Mouse (Mus musculus) kidney, embryonic 15.5 days (tissue): ENCODE measurements around the gene Fabp6. TPM values are rescaled to one million over a fixed set of nuclear protein-coding genes. Genes with fewer than 3 reads are reported as not detected.
A peak's percentile ranks its signal among the peaks of the same experiment; 100 is the strongest.

Source experiments
- ATAC-seq: fragments of 200-750 bp; cut with Nextera tagmentation; replicated peaks from 2 replicates; pipeline ENCODE4 v1.8.0; 2017; ENCODE audit warnings: moderate TSS enrichment; ENCODE audit not compliant: low FRiP score
- H3K27ac ChIP-seq: fragments of 300-500 bp; sonication (generic); 2 replicates; pipeline ENCODE4 v1.5.1; 2015; ENCODE audit warnings: mild to moderate bottlenecking, inconsistent platforms
- H3K27me3 ChIP-seq: fragments of 300-500 bp; sonication (generic); 2 replicates; pipeline ENCODE4 v1.6.1; 2015; ENCODE audit warnings: inconsistent platforms
- H3K36me3 ChIP-seq: fragments of 300-500 bp; sonication (generic); 2 replicates; pipeline ENCODE4 v1.6.1; 2015; ENCODE audit warnings: inconsistent platforms
- H3K4me1 ChIP-seq: fragments of 300-500 bp; sonication (generic); 2 replicates; pipeline ENCODE4 v1.6.1; 2015; ENCODE audit warnings: inconsistent platforms
- H3K4me2 ChIP-seq: fragments of 300-500 bp; sonication (generic); 2 replicates; pipeline ENCODE4 v1.6.1; 2015; ENCODE audit warnings: moderate library complexity, mild to moderate bottlenecking, inconsistent platforms
- H3K4me3 ChIP-seq: fragments of 300-500 bp; sonication (generic); replicated peaks from 2 replicates; pipeline ENCODE4 v1.5.1; 2015; ENCODE audit warnings: mild to moderate bottlenecking, inconsistent platforms
- H3K9ac ChIP-seq: fragments of 300-500 bp; sonication (generic); 2 replicates; pipeline ENCODE4 v1.6.1; 2015; ENCODE audit warnings: mild to moderate bottlenecking, inconsistent platforms
- H3K9me3 ChIP-seq: fragments of 300-500 bp; sonication (generic); replicated peaks from 2 replicates; pipeline ENCODE4 v1.6.1; 2016; ENCODE audit warnings: inconsistent platforms
- WGBS: fragments of 180-500 bp; shearing (Covaris S2); methylation state at CpG from one replicate; pipeline ENCODE4 v1.1.7; 2015; ENCODE audit warnings: mixed read lengths; 5-methylcytosine and 5-hydroxymethylcytosine counted together
- polyA plus RNA-seq: library from polyadenylated mRNA; unstranded; fragments of >200 nt; fragmentation: Nextera tagmentation; extraction: Ambion mirVana; gene quantifications from 2 replicates; pipeline ENCODE4 v1.2.1, GENCODE M21; 2015

Fabp6 gene
- not detected in 2 replicates for polyA plus RNA-seq

DNA sequence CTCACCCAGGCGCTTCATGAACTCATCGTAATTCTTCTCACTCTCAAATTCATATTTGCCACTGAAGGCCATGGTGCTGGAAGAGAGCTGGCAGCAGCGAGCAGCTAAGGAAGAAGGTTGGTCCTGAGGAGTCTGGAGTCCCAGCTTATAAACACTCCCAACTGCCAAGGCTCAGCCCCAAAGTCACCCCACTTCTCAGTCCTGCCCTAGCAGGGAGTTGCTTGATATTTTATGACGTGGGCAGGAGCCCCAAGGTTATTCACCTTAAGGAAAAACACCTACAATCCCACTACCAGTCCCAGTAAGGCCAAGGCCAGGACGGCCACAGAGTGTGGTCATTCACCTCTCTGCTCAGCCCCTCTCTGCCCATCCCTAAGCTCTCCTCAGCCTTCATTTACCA is at the start of gene Fabp6:
Fabp6 (minus strand) TSS at position 101 of the 400 bp plus-strand sequence.
- Histone ChIP-seq H3K4me3 (no peak within 1 kb of the TSS), H3K27me3 (no peaks in the 10 kb centered on the region), H3K9ac (no peak within 1 kb of the TSS), H3K9me3 (no peaks in the 10 kb centered on the region), H3K4me2 (no peak within 1 kb of the TSS), H3K4me1 (peaks cover 6% of the 10 kb centered on the region; the same call in 1 of the 2 replicates), H3K36me3 (no peaks in the 10 kb centered on the region), H3K27ac (no peak within 1 kb of the TSS)
- no peak for ATAC-seq
- WGBS, result 88% methylated on average over 5 of the region's 5 CpGs

DNA sequence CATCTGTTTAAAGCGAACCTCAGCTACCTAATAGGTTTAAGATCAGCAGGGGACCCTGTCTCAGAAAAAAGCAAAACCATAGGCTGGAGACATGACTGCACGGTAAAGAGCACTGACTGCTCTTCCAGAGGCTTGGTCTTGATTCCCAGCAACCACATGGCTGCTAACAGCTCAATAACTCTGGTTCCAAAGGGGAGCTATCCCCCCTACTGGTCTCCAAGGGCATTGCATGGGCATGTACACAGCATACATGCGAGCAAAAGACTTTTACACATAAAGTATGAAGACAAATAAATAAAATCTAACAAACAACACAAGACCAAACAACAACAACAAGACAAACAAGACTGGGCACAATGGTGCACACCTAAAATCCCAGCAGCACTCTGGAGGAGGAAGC is 43.9 kb upstream of the Fabp6 start:
- WGBS, result 91% methylated on average over 3 of the region's 3 CpGs
- Histone ChIP-seq H3K9me3 (no peaks in the 10 kb centered on the region), H3K27ac (no peak overlapping the region), H3K9ac (no peak overlapping the region), H3K4me2 (no peak overlapping the region), H3K4me3 (no peak overlapping the region), H3K36me3 (no peaks in the 10 kb centered on the region), H3K27me3 (no peaks in the 10 kb centered on the region), H3K4me1 (peaks cover 11% of the 10 kb centered on the region)
- no peak for ATAC-seq

DNA sequence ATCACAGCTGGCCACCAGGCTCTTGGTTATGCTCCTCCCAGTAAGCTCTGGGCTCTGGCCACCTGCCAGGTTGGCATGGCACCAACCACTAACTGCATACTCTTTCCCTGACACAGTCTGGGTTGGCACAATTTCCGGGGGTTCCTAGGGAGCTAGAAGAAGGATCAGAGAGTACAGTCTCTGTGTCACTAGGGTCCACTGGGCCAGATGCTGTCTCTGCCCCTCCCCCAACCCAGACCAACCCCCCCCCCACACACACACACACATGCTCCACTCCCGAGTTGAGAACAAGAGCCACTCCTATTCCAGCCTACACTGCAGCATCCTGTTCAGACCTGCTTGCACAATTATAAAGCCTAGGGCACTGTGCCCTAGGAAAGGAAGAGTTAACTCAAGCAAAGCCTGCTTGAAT is 41.8 kb upstream of the Fabp6 start:
- Histone ChIP-seq H3K4me3 (no peak overlapping the region), H3K4me2 (no peak overlapping the region), H3K27ac (0 out of 2 replicates have a peak overlapping the region, but pooled peaks have one; percentile 45), H3K27me3 (no peaks in the 10 kb centered on the region), H3K36me3 (no peaks in the 10 kb centered on the region), H3K9me3 (0 out of 2 replicates have a peak, but pooled peaks cover 5% of the 10 kb centered on the region), H3K4me1 (peaks cover 11% of the 10 kb centered on the region), H3K9ac (no peak overlapping the region)
- ATAC-seq, result peak; percentile 59
- 32% methylated on average over 2 of the region's 2 CpGs for WGBS

DNA sequence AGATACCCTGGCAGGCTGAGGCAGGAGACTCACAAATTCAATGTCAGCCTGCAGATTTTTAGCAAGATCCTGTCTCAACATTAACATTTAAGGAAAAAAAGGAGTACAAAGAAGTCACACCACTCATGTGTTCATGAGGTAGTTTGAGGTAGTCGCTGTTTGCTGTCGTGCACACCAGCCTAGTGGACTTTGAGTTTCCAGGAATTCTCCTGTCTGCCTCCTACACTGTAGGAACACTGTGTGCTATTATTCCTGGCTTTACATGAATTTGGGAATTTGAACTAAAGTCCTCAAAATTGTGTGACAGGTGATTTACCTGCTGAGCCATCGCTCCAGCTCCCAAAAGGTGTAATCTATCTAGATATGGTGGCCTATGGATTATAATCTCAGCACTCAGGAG is 37.1 kb upstream of the Fabp6 start:
- WGBS, result 95% methylated on average over 3 of the region's 3 CpGs
- no peak overlapping the region for H3K9ac ChIP-seq
- peaks cover 20% of the 10 kb centered on the region for H3K4me1 ChIP-seq
- no peaks in the 10 kb centered on the region for H3K27me3 ChIP-seq
- H3K4me3 ChIP-seq, result no peak overlapping the region
- H3K4me2 ChIP-seq, result no peak overlapping the region
- H3K36me3 ChIP-seq, result no peaks in the 10 kb centered on the region
- H3K9me3 ChIP-seq, result 0 out of 2 replicates have a peak, but pooled peaks cover 5% of the 10 kb centered on the region
- H3K27ac ChIP-seq, result no peak overlapping the region
- no peak for ATAC-seq

DNA sequence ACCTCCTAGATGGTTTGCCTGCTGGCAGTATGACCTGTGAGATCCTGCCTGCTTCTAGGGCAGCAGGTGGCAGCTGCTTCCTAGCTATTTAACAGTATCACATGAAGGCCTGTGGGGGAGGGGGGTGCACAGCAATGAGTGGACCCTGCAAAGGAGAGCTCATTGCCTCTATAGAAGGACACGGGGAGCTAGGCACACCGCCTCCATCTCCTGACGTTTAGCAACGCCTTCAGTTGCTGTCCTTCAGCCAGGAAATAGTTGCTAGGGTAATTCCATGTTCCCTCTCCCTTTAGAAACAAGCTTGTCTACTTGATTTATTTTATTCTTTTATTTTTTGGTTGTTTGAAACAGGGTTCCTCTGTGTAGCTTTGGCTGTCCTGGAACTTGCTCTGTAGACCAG is 35.4 kb upstream of the Fabp6 start:
- ATAC-seq, result no peak
- Histone ChIP-seq H3K9me3 (0 out of 2 replicates have a peak, but pooled peaks cover 5% of the 10 kb centered on the region), H3K4me1 (peaks cover 30% of the 10 kb centered on the region), H3K4me2 (no peak overlapping the region), H3K27ac (no peak overlapping the region), H3K9ac (no peak overlapping the region), H3K36me3 (no peaks in the 10 kb centered on the region), H3K4me3 (no peak overlapping the region), H3K27me3 (no peaks in the 10 kb centered on the region)
- WGBS, result 62% methylated on average over 4 of the region's 4 CpGs

DNA sequence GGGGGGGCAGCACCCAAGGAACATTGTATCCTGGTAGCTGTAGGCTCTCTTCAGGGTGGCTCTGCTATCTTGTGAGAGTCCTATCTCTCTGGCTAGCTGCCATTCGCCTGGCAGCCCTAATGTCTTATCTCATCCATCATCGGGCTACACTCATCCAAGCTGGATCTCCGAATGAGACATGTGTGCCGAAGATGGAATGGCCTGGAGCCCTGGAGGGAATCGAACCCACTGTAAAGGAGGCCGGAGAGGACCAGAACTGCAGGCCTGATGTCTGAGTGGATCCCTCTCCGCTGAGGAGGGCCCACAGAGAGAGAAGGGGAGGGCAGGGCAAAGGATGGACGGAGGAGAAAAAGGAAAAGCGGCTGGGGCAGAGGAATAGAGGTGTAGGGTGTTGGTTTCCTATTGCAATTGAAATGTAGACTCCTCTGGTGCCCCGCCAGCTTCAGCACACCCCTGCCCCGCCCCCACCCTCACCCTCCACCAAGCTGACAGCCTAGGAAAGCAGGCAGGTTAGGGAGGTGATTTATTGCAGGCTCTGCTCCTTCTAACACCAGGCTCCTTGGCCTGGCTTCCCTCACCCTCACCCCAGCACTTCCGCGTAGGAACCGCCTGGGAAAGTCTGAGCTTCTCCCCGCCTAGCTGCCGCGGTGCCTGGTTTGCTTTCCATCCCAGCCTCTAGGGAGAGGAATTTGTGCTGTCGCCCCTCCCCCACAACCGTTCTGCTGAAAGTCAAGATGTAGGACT is 32.5 kb upstream of the Fabp6 start:
- no peak overlapping the region for H3K9ac ChIP-seq
- H3K9me3 ChIP-seq, result no peaks in the 10 kb centered on the region
- H3K4me3 ChIP-seq, result 0 out of 2 replicates have a peak overlapping the region, but pooled peaks have one; percentile 3
- H3K4me2 ChIP-seq, result peak overlapping the region; percentile 38
- peak overlapping the region; percentile 84 for H3K27ac ChIP-seq
- 15% methylated on average over 18 of the region's 19 CpGs for WGBS
- ATAC-seq, result peak; percentile 95
- H3K27me3 ChIP-seq, result no peaks in the 10 kb centered on the region
- peaks cover 32% of the 10 kb centered on the region for H3K4me1 ChIP-seq
- H3K36me3 ChIP-seq, result no peaks in the 10 kb centered on the region

DNA sequence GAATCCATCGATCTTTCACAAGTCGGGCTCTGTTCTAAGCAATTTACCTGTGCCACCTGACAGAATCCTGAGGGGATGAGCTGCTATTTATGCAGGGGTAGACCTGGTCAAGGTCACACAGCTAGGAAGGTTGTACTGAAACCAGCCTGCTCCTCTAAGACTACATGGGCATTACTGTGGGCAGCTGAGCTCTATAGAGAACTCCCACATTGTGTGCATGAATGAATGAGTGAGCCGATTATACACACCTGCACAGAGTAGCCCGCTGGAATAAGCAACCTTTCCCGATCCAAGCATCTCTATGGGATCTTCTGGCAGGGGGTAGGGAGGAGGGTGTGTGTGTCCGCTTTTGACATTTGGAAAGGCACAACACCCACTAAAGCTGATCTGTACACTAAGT is 31.8 kb upstream of the Fabp6 start:
- H3K4me2 ChIP-seq, result no peak overlapping the region
- H3K9ac ChIP-seq, result no peak overlapping the region
- WGBS, result 73% methylated on average over 6 of the region's 6 CpGs
- no peaks in the 10 kb centered on the region for H3K36me3 ChIP-seq
- H3K9me3 ChIP-seq, result no peaks in the 10 kb centered on the region
- peak overlapping the region; percentile 84 for H3K27ac ChIP-seq
- peaks cover 32% of the 10 kb centered on the region for H3K4me1 ChIP-seq
- peak; percentile 17 for ATAC-seq
- H3K27me3 ChIP-seq, result no peaks in the 10 kb centered on the region
- H3K4me3 ChIP-seq, result no peak overlapping the region

DNA sequence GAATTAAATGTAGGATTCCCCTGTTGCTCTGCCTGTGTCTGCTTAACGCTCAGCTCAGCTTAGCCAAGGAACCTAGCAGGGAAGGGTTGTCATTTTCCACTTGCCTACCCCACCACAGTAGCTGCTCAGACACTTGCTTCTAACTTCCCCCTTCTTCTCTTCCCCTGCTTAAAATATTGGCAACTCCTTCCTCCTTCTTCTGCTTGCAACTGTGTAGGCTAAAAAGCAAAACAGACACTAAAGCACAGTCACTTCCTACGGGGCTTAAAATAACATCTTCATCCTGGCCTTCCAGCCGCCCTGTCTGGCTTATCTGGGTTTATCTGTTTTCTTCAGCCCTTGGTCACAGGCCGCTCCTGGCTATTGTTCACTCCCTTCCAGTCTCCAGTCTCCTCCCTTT is 31.2 kb upstream of the Fabp6 start:
- H3K4me2 ChIP-seq, result no peak overlapping the region
- no peaks in the 10 kb centered on the region for H3K9me3 ChIP-seq
- no peaks in the 10 kb centered on the region for H3K36me3 ChIP-seq
- H3K27ac ChIP-seq, result peak overlapping the region; percentile 84
- no peak overlapping the region for H3K4me3 ChIP-seq
- no peak overlapping the region for H3K9ac ChIP-seq
- 26% methylated on average over 4 of the region's 4 CpGs for WGBS
- peaks cover 32% of the 10 kb centered on the region for H3K4me1 ChIP-seq
- no peaks in the 10 kb centered on the region for H3K27me3 ChIP-seq
- ATAC-seq, result no peak

DNA sequence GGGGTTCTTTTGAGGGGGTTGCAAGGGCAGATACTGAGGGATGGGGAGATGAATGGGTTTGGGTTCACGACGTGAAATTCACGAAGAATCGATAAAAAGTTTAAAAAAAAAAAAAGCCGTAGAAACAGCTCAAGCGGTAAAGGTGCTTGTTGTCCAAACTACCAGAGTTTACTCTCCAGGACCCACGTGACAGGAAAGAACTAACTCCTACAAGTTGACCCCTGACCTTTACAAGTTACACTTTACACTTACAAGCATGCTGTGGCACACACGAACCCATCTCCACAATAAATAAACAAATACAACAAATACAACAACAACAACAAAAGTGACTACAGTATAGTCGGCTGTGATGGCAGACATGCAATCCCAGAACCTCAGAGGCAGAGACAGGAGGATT is 30.3 kb upstream of the Fabp6 start:
- Histone ChIP-seq H3K27ac (no peak overlapping the region), H3K9me3 (no peaks in the 10 kb centered on the region), H3K4me1 (peaks cover 39% of the 10 kb centered on the region), H3K36me3 (no peaks in the 10 kb centered on the region), H3K9ac (no peak overlapping the region), H3K27me3 (no peaks in the 10 kb centered on the region), H3K4me2 (no peak overlapping the region), H3K4me3 (no peak overlapping the region)
- 82% methylated on average over 9 of the region's 9 CpGs for WGBS
- ATAC-seq, result no peak

DNA sequence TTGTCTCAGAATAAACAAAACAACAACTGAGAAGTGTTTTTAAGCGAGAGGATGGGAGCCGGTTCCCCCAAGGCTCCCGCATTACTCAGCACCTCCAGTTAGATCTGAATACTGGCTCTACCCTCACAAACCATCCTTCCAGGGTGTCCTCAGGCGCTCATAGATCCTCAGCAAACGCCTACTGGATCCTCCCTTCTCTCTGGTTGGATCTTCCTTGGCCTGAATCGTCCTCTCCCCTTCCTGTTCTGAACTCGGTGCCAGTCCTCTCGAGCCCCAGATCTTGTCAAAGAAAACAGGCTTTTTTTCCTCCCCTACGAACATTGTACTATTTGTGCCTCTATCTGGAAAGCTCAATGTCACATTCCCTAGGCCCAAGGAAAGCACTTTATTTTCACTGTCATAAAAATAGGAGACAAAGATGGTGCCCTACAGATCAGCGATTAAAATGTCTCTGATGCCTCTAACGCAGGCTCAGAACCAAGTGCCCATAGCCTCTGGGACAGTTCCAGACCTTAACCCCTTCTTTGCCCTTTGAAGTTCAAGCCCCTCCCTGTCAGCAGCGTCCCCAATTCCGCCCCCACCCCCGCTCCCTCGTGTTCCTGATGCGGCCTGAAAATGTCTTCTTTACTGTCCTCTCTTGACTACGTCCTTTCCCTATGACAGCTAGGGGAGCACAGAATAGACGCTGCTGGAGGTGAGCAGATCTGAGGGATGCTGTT is 25.7 kb upstream of the Fabp6 start:
- peaks cover 22% of the 10 kb centered on the region for H3K4me1 ChIP-seq
- 32% methylated on average over 18 of the region's 18 CpGs for WGBS
- ATAC-seq, result no peak
- peak overlapping the region; percentile 78 for H3K27ac ChIP-seq
- peak overlapping the region; percentile 17 for H3K4me3 ChIP-seq
- H3K36me3 ChIP-seq, result no peaks in the 10 kb centered on the region
- no peaks in the 10 kb centered on the region for H3K27me3 ChIP-seq
- H3K4me2 ChIP-seq, result peak overlapping the region; percentile 49
- H3K9ac ChIP-seq, result no peak overlapping the region
- no peaks in the 10 kb centered on the region for H3K9me3 ChIP-seq

DNA sequence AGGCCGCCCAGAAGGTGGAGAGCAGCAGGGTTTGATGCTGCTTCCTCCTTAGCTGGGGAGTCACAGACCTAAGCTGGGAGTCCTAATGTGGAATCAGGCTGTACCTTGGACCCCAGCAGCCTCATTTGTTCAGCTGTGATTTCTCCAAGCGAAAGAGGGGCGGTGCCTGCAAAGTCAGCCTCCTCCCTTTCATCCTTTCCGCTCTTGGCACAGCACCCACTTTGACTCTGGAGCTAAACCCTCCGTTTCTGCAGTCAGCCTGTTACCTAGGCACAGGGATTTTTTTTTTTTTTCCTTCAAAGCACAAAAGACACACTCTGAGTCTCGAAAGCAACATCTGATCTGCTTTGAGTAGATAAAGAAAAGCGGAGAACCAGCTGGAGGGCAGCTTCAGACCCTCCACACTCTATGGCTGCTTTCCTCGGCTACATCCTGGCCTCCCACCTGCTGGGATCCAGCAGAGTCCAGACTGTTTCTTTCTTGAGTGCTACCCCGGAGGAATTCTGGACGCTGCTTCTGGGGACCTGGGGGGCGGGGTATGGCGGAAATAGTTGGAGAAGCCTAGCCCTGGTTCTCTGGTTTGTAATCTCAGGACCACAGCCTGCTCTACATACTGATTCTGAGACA is 25.1 kb upstream of the Fabp6 start:
- Histone ChIP-seq H3K9me3 (no peaks in the 10 kb centered on the region), H3K27ac (peak overlapping the region; percentile 78), H3K9ac (no peak overlapping the region), H3K4me3 (peak overlapping the region; percentile 17), H3K36me3 (no peaks in the 10 kb centered on the region), H3K4me1 (peaks cover 24% of the 10 kb centered on the region), H3K27me3 (no peaks in the 10 kb centered on the region), H3K4me2 (peak overlapping the region; percentile 49)
- peak; percentile 38; the same call in 1 of the 2 replicates for ATAC-seq
- 11% methylated on average over 12 of the region's 12 CpGs for WGBS

DNA sequence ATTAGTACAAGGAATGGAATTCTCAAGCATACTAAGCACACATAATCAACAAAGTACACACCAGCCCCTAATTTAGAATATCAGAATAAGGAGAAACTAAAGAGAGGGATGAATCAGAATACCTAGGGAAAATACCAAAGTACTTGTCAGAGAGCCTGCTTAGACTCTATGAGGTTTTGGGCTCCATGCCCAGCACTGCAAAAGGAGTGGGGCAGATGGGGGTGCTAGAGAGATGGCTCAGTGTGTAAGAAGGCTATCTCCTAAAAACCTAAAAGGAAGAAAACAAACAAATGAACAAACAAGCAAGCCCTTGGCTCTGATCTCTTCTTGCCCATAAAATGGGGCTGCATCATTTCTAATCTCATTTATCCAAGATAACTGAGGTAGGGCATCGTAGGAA is 23.0 kb upstream of the Fabp6 start:
- Histone ChIP-seq H3K9me3 (no peaks in the 10 kb centered on the region), H3K36me3 (no peaks in the 10 kb centered on the region), H3K27ac (no peak overlapping the region), H3K4me3 (no peak overlapping the region), H3K9ac (no peak overlapping the region), H3K4me1 (peaks cover 29% of the 10 kb centered on the region), H3K4me2 (no peak overlapping the region), H3K27me3 (no peaks in the 10 kb centered on the region)
- ATAC-seq, result no peak
- WGBS, result 100% methylated on average over 1 of the region's 1 CpGs
